Mouse (Mus musculus): Measurements from ENCODE around the gene BC049715. TPM values are rescaled to one million over a fixed set of nuclear protein-coding genes. Genes with fewer than 3 reads are reported as not detected.

Gene BC049715
- polyA plus RNA-seq, 1 experiment from 2014 or later: 0.93 TPM

GRCm38 (mm10) chr6:136816826-136817225 is 10.6 kb upstream of the BC049715 start:
- Histone ChIP-seq H3K9me3 (ENCODE audit: control insufficient read depth, low read length) (no peaks in the 10 kb centered on the region), H3K4me2 (ENCODE audit: low read depth, low read length) (no peak overlapping the region), H3K36me3 (ENCODE audit: control insufficient read depth, insufficient read depth, low read length) (peaks cover 58% of the 10 kb centered on the region), H3K4me3 (ENCODE audit: low read length) (no peak overlapping the region), H3K4me1 (ENCODE audit: control insufficient read depth, insufficient read depth, low read length) (0 out of 2 replicates have a peak, but pooled peaks cover 4% of the 10 kb centered on the region), H3K27ac (ENCODE audit: low read length) (no peak overlapping the region), H3K27me3 (replicated peaks; ENCODE audit: control insufficient read depth, insufficient read depth, low read length) (no peaks in the 10 kb centered on the region), H3K9ac (ENCODE audit: low read depth, low read length) (no peak overlapping the region)
- no peak for ATAC-seq
- WGBS: 93% methylated on average over 21 of the region's 21 CpGs

- no peak overlapping the region for H3K9ac ChIP-seq (ENCODE audit: low read depth, low read length)
- H3K27ac ChIP-seq (ENCODE audit: low read length): no peak overlapping the region
- H3K4me2 ChIP-seq (ENCODE audit: low read depth, low read length): no peak overlapping the region
- 92% methylated on average over 3 of the region's 3 CpGs for WGBS
- H3K36me3 ChIP-seq (ENCODE audit: control insufficient read depth, insufficient read depth, low read length): peaks cover 56% of the 10 kb centered on the region
- no peaks in the 10 kb centered on the region for H3K9me3 ChIP-seq (ENCODE audit: control insufficient read depth, low read length)
- H3K27me3 ChIP-seq (replicated peaks; ENCODE audit: control insufficient read depth, insufficient read depth, low read length): no peaks in the 10 kb centered on the region
- no peak overlapping the region for H3K4me3 ChIP-seq (ENCODE audit: low read length)
- ATAC-seq: no peak
- 0 out of 2 replicates have a peak, but pooled peaks cover 4% of the 10 kb centered on the region for H3K4me1 ChIP-seq (ENCODE audit: control insufficient read depth, insufficient read depth, low read length)
These were observed 9.9 kb upstream of the BC049715 start for GRCm38 (mm10) chr6:136817549-136817948.

GRCm38 (mm10) chr6:136820381-136820780 is 7.0 kb upstream of the BC049715 start:
- Histone ChIP-seq H3K27me3 (replicated peaks; ENCODE audit: control insufficient read depth, insufficient read depth, low read length) (no peaks in the 10 kb centered on the region), H3K27ac (ENCODE audit: low read length) (no peak overlapping the region), H3K9ac (ENCODE audit: low read depth, low read length) (no peak overlapping the region), H3K36me3 (ENCODE audit: control insufficient read depth, insufficient read depth, low read length) (peaks cover 48% of the 10 kb centered on the region), H3K9me3 (ENCODE audit: control insufficient read depth, low read length) (no peaks in the 10 kb centered on the region), H3K4me2 (ENCODE audit: low read depth, low read length) (no peak overlapping the region), H3K4me3 (ENCODE audit: low read length) (no peak overlapping the region), H3K4me1 (ENCODE audit: control insufficient read depth, insufficient read depth, low read length) (no peaks in the 10 kb centered on the region)
- ATAC-seq: no peak
- WGBS: 94% methylated on average over 21 of the region's 21 CpGs

- no peak overlapping the region for H3K27ac ChIP-seq (ENCODE audit: low read length)
- H3K4me3 ChIP-seq (ENCODE audit: low read length): no peak overlapping the region
- WGBS: 95% methylated on average over 18 of the region's 18 CpGs
- H3K9me3 ChIP-seq (ENCODE audit: control insufficient read depth, low read length): no peaks in the 10 kb centered on the region
- H3K36me3 ChIP-seq (ENCODE audit: control insufficient read depth, insufficient read depth, low read length): peaks cover 41% of the 10 kb centered on the region
- no peak overlapping the region for H3K9ac ChIP-seq (ENCODE audit: low read depth, low read length)
- H3K27me3 ChIP-seq (replicated peaks; ENCODE audit: control insufficient read depth, insufficient read depth, low read length): no peaks in the 10 kb centered on the region
- ATAC-seq: no peak
- H3K4me1 ChIP-seq (ENCODE audit: control insufficient read depth, insufficient read depth, low read length): no peaks in the 10 kb centered on the region
- no peak overlapping the region for H3K4me2 ChIP-seq (ENCODE audit: low read depth, low read length)
These were observed 6.3 kb upstream of the BC049715 start for GRCm38 (mm10) chr6:136821086-136821485.

- Histone ChIP-seq H3K9ac (ENCODE audit: low read depth, low read length) (no peak overlapping the region), H3K9me3 (ENCODE audit: control insufficient read depth, low read length) (no peaks in the 10 kb centered on the region), H3K4me1 (ENCODE audit: control insufficient read depth, insufficient read depth, low read length) (peaks cover 3% of the 10 kb centered on the region; the same call in 1 of the 2 replicates), H3K4me3 (ENCODE audit: low read length) (no peak overlapping the region), H3K36me3 (ENCODE audit: control insufficient read depth, insufficient read depth, low read length) (peaks cover 21% of the 10 kb centered on the region), H3K27ac (ENCODE audit: low read length) (no peak overlapping the region), H3K27me3 (replicated peaks; ENCODE audit: control insufficient read depth, insufficient read depth, low read length) (no peaks in the 10 kb centered on the region), H3K4me2 (ENCODE audit: low read depth, low read length) (no peak overlapping the region)
- WGBS: 93% methylated on average over 8 of the region's 8 CpGs
- ATAC-seq: no peak
These were observed 2.4 kb upstream of the BC049715 start for GRCm38 (mm10) chr6:136824987-136825386.

- no peak for ATAC-seq
- WGBS: 16% methylated on average over 7 of the region's 7 CpGs
- no peak overlapping the region for H3K27ac ChIP-seq (ENCODE audit: low read length)
- no peaks in the 10 kb centered on the region for H3K9me3 ChIP-seq (ENCODE audit: control insufficient read depth, low read length)
- H3K4me3 ChIP-seq (ENCODE audit: low read length): peak overlapping the region; percentile 100
- peaks cover 3% of the 10 kb centered on the region; the same call in 1 of the 2 replicates for H3K36me3 ChIP-seq (ENCODE audit: control insufficient read depth, insufficient read depth, low read length)
- no peaks in the 10 kb centered on the region for H3K27me3 ChIP-seq (replicated peaks; ENCODE audit: control insufficient read depth, insufficient read depth, low read length)
- peak overlapping the region; percentile 100 for H3K9ac ChIP-seq (ENCODE audit: low read depth, low read length)
- H3K4me2 ChIP-seq (ENCODE audit: low read depth, low read length): peak overlapping the region; percentile 81
- peaks cover 3% of the 10 kb centered on the region; the same call in 1 of the 2 replicates for H3K4me1 ChIP-seq (ENCODE audit: control insufficient read depth, insufficient read depth, low read length)
These were observed 310 bp upstream of the BC049715 start for GRCm38 (mm10) chr6:136827116-136827515.

- Histone ChIP-seq H3K4me2 (ENCODE audit: low read depth, low read length) (peak within 1 kb of the TSS; percentile 81), H3K36me3 (ENCODE audit: control insufficient read depth, insufficient read depth, low read length) (no peaks in the 10 kb centered on the region; the same call in 1 of the 2 replicates), H3K4me1 (ENCODE audit: control insufficient read depth, insufficient read depth, low read length) (peaks cover 3% of the 10 kb centered on the region; the same call in 1 of the 2 replicates), H3K9ac (ENCODE audit: low read depth, low read length) (peak within 1 kb of the TSS; percentile 100), H3K27me3 (replicated peaks; ENCODE audit: control insufficient read depth, insufficient read depth, low read length) (no peaks in the 10 kb centered on the region), H3K9me3 (ENCODE audit: control insufficient read depth, low read length) (no peaks in the 10 kb centered on the region), H3K27ac (ENCODE audit: low read length) (peak within 1 kb of the TSS; percentile 59; the same call in 1 of the 2 replicates), H3K4me3 (ENCODE audit: low read length) (peak within 1 kb of the TSS; percentile 100)
- WGBS: under 1% methylated on average over 45 of the region's 45 CpGs
- ATAC-seq: peak; percentile 100
These were observed 595 bp downstream of the BC049715 start, which contains the start of gene Wbp11 for GRCm38 (mm10) chr6:136827881-136828561. Wbp11 (minus strand) TSS chr6:136828233.

- H3K27ac ChIP-seq (ENCODE audit: low read length): no peak overlapping the region
- 0 out of 2 replicates have a peak, but pooled peaks have one; percentile 12 for ATAC-seq
- no peaks in the 10 kb centered on the region for H3K9me3 ChIP-seq (ENCODE audit: control insufficient read depth, low read length)
- peak overlapping the region; percentile 62 for H3K9ac ChIP-seq (ENCODE audit: low read depth, low read length)
- peak overlapping the region; percentile 47 for H3K4me2 ChIP-seq (ENCODE audit: low read depth, low read length)
- no peaks in the 10 kb centered on the region for H3K36me3 ChIP-seq (ENCODE audit: control insufficient read depth, insufficient read depth, low read length)
- H3K4me1 ChIP-seq (ENCODE audit: control insufficient read depth, insufficient read depth, low read length): peaks cover 3% of the 10 kb centered on the region; the same call in 1 of the 2 replicates
- WGBS: 32% methylated on average over 4 of the region's 4 CpGs
- no peaks in the 10 kb centered on the region for H3K27me3 ChIP-seq (replicated peaks; ENCODE audit: control insufficient read depth, insufficient read depth, low read length)
- peak overlapping the region; percentile 52 for H3K4me3 ChIP-seq (ENCODE audit: low read length)
These were observed 1.3 kb downstream of the BC049715 start for GRCm38 (mm10) chr6:136828681-136829080.

GRCm38 (mm10) chr6:136831712-136832111 is 4.3 kb downstream of the BC049715 start:
- Histone ChIP-seq H3K9ac (ENCODE audit: low read depth, low read length) (no peak overlapping the region), H3K4me3 (ENCODE audit: low read length) (no peak overlapping the region), H3K27me3 (replicated peaks; ENCODE audit: control insufficient read depth, insufficient read depth, low read length) (no peaks in the 10 kb centered on the region), H3K4me2 (ENCODE audit: low read depth, low read length) (no peak overlapping the region), H3K4me1 (ENCODE audit: control insufficient read depth, insufficient read depth, low read length) (peaks cover 3% of the 10 kb centered on the region; the same call in 1 of the 2 replicates), H3K9me3 (ENCODE audit: control insufficient read depth, low read length) (no peaks in the 10 kb centered on the region), H3K36me3 (ENCODE audit: control insufficient read depth, insufficient read depth, low read length) (no peaks in the 10 kb centered on the region), H3K27ac (ENCODE audit: low read length) (no peak overlapping the region)
- ATAC-seq: no peak
- WGBS: 68% methylated on average over 5 of the region's 5 CpGs
